11 mouse cellular contexts compared by ENCODE assay signal in the genomic region with DNA sequence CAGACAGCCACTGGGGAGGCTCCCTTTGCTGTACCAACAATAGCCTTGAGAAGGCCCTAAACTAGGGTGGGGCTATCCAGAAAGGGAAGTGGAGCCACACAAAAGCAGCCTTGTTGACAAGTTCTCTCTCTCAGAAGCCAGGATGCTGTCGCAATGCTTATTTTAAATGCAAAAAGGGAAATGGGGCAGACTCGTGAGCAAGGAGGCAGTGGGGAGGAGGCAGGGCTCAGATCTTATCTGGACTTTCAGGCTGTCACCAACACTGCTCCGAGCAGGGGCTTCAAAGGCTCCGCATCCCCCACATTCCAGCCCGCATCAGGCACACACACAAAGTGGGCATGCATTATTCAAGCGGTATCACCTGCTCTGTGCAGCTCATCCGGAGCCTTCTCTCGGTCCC.
A peak's percentile ranks its signal among the peaks of the same experiment; 100 is the strongest.
DNase-seq lines count a peak whose midpoint lies in the region; ATAC-seq and TF ChIP-seq lines count a peak whose summit lies in the region.
"Had no signal": no experiment of that assay in that cellular context is flagged by ENCODE, and none has a peak within 500 bp of the region (broad histone marks: within the 10 kb centered on the region; RNA-seq: fewer than 3 reads in every experiment).

No protein-coding gene starts in this region.

- H3K27ac ChIP-seq in lung, embryonic 14.5 days (ENCODE audit: low read depth): no peak overlapping the region
- no peak overlapping the region for H3K27ac ChIP-seq in kidney, embryonic 14.5 days (ENCODE audit: low read depth, low read length)
- H3K27ac ChIP-seq: heart, embryonic 10.5 days had no signal

- DNase-seq in lung, embryonic 14.5 days: peak; percentile 13
- DNase-seq in lung, adult 18-20 months: no peak
- DNase-seq in lung, postnatal 25 days (ENCODE audit: low spot score): peak; percentile 14
- DNase-seq in thymus, postnatal 10 days (ENCODE audit: low spot score in 2 of 2): peak; percentile 42 to 48
- DNase-seq in layer of hippocampus, postnatal 25 days (ENCODE audit: extremely low spot score in 1 of 2, low spot score in 1 of 2): no peak
- DNase-seq: kidney, adult 11 months; right cerebral cortex, postnatal 25 days had no signal

- no peaks in the 10 kb centered on the region for H3K9me3 ChIP-seq in lung, embryonic 14.5 days (ENCODE audit: low read depth, low read length)
- H3K9me3 ChIP-seq in kidney, embryonic 14.5 days (ENCODE audit: control insufficient read depth, low read length): no peaks in the 10 kb centered on the region
- H3K9me3 ChIP-seq: heart, embryonic 10.5 days had no signal

- TF ChIP-seq CTCF in lung, embryonic 14.5 days (IDR thresholded peaks at IDR 0.05; ENCODE audit: low read depth): no peak

- H3K36me3 ChIP-seq in lung, embryonic 14.5 days (ENCODE audit: insufficient read depth): no peaks in the 10 kb centered on the region
- H3K36me3 ChIP-seq in kidney, embryonic 14.5 days (ENCODE audit: control insufficient read depth, insufficient read depth, low read length): no peaks in the 10 kb centered on the region
- H3K36me3 ChIP-seq: heart, embryonic 10.5 days had no signal

- no peak overlapping the region for H3K4me2 ChIP-seq in lung, embryonic 14.5 days
- H3K4me2 ChIP-seq in kidney, embryonic 14.5 days (replicated peaks; ENCODE audit: low read depth, low read length): no peak overlapping the region

- H3K4me1 ChIP-seq in lung, embryonic 14.5 days (ENCODE audit: insufficient read depth): no peaks in the 10 kb centered on the region
- no peaks in the 10 kb centered on the region for H3K4me1 ChIP-seq in kidney, embryonic 14.5 days (ENCODE audit: control insufficient read depth, insufficient read depth, low read length)

- H3K4me3 ChIP-seq in lung, embryonic 14.5 days (ENCODE audit: low read depth, low read length): no peak overlapping the region
- no peak overlapping the region for H3K4me3 ChIP-seq in kidney, embryonic 14.5 days (ENCODE audit: low read length)
- H3K4me3 ChIP-seq: heart, embryonic 10.5 days had no signal

- no peak for ATAC-seq in lung, embryonic 14.5 days (ENCODE audit: insufficient read depth)
- 0 out of 2 replicates have a peak, but pooled peaks have one; percentile 25 for ATAC-seq in common myeloid progenitor, adult 5-6 weeks (replicated peaks; ENCODE audit: low read depth, poor library complexity, severe bottlenecking)
- no peak for ATAC-seq in kidney, embryonic 14.5 days (ENCODE audit: low FRiP score, low TSS enrichment)
- ATAC-seq: Patski had no signal

- no peaks in the 10 kb centered on the region for H3K27me3 ChIP-seq in lung, embryonic 14.5 days (ENCODE audit: insufficient read depth, low read length)
- H3K27me3 ChIP-seq in kidney, embryonic 14.5 days (ENCODE audit: control insufficient read depth, insufficient read depth, low read length): no peaks in the 10 kb centered on the region
- H3K27me3 ChIP-seq: Patski had no signal

- no peak overlapping the region for H3K9ac ChIP-seq in lung, embryonic 14.5 days
- H3K9ac ChIP-seq in kidney, embryonic 14.5 days (ENCODE audit: low read depth, low read length): no peak overlapping the region

- WGBS in lung, embryonic 14.5 days: 16% methylated on average over 8 of the region's 8 CpGs
- WGBS in kidney, embryonic 14.5 days: 15% methylated on average over 8 of the region's 8 CpGs

Comparison
In these comparisons a context has a peak if more than half of its experiments do, and no peak if none do; other contexts are left out.
1. DNase-seq: peak in lung, embryonic 14.5 days (single experiment), lung, postnatal 25 days (single experiment) and thymus, postnatal 10 days (2 of 2); none in lung, adult 18-20 months (0 of 2) and layer of hippocampus, postnatal 25 days (0 of 2).